Mouse (Mus musculus): ENCODE results near the gene Cmip. TPM values are rescaled to one million over a fixed set of nuclear protein-coding genes. Genes with fewer than 3 reads are reported as not detected.
"Not testable (repeated sequence)": the region's sequence is repeated elsewhere in the genome, so short reads cannot be mapped to it uniquely, and the experiment has no call there.

The Cmip gene
- polyA plus RNA-seq, 1 experiment from 2014 or later: 6.7 TPM

- no peak overlapping the region for H3K9ac ChIP-seq
- no peaks in the 10 kb centered on the region for H3K27me3 ChIP-seq
- H3K4me1 ChIP-seq (replicated peaks): peaks cover 7% of the 10 kb centered on the region; the same call in 1 of the 2 replicates
- peaks cover 52% of the 10 kb centered on the region for H3K36me3 ChIP-seq
- H3K9me3 ChIP-seq (replicated peaks): no peaks in the 10 kb centered on the region
- no peak overlapping the region for H3K27ac ChIP-seq
- DNase-seq (no peak), ATAC-seq (ENCODE audit: low read depth) (no peak)
- no peak overlapping the region for H3K4me2 ChIP-seq
- no peak overlapping the region for H3K4me3 ChIP-seq (replicated peaks)
- 74% methylated on average over 4 of the region's 4 CpGs for WGBS (ENCODE audit: insufficient replicate concordance)
Observed at GRCm38 (mm10) chr8:117423029-117423428, 166.2 kb downstream of the Cmip start.

DNA sequence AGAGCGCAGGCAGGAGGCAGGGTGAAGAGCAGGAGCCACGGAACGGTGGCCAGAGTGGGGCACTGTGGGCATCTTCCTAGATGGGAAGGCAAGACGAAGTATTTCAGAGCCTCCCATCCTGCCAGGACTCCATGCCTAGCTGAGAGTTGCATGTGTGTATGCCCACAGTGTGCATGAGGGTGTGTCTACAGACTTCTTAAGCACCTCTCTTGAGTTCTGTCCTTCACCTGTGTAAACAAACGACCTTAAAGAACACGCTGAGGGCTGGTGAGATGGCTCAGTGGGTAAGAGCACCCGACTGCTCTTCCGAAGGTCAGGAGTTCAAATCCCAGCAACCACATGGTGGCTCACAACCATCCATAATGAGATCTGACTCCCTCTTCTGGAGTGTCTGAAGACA lies 171.0 kb downstream of the Cmip start:
- not testable (repeated sequence) for H3K9ac ChIP-seq; H3K4me2 ChIP-seq; H3K4me1 ChIP-seq (replicated peaks); ATAC-seq (ENCODE audit: low read depth); H3K4me3 ChIP-seq (replicated peaks); DNase-seq; H3K27ac ChIP-seq; H3K27me3 ChIP-seq; H3K9me3 ChIP-seq (replicated peaks)
- H3K36me3 ChIP-seq: peaks cover 94% of the 10 kb centered on the region
- 83% methylated on average over 8 of the region's 8 CpGs for WGBS (ENCODE audit: insufficient replicate concordance)

GRCm38 (mm10) chr8:117428524-117429162 lies 171.8 kb downstream of the Cmip start:
- Histone ChIP-seq H3K27me3 (no peaks in the 10 kb centered on the region), H3K27ac (no peak overlapping the region), H3K36me3 (peaks cover 94% of the 10 kb centered on the region), H3K9me3 (replicated peaks) (no peaks in the 10 kb centered on the region), H3K4me1 (replicated peaks) (no peaks in the 10 kb centered on the region), H3K9ac (no peak overlapping the region), H3K4me2 (no peak overlapping the region), H3K4me3 (replicated peaks) (no peak overlapping the region)
- WGBS (ENCODE audit: insufficient replicate concordance): 81% methylated on average over 21 of the region's 21 CpGs
- ATAC-seq (ENCODE audit: low read depth) (no peak), DNase-seq (no peak)

- no peaks in the 10 kb centered on the region for H3K9me3 ChIP-seq (replicated peaks)
- no peaks in the 10 kb centered on the region for H3K4me1 ChIP-seq (replicated peaks)
- ATAC-seq (ENCODE audit: low read depth): no peak
- H3K36me3 ChIP-seq: peaks cover 93% of the 10 kb centered on the region
- H3K4me2 ChIP-seq: no peak overlapping the region
- H3K27ac ChIP-seq: no peak overlapping the region
- H3K4me3 ChIP-seq (replicated peaks): no peak overlapping the region
- WGBS (ENCODE audit: insufficient replicate concordance): 77% methylated on average over 4 of the region's 4 CpGs
- DNase-seq: no peak
- no peaks in the 10 kb centered on the region for H3K27me3 ChIP-seq
- H3K9ac ChIP-seq: no peak overlapping the region
Observed at GRCm38 (mm10) chr8:117430624-117431023, 173.8 kb downstream of the Cmip start.

- Histone ChIP-seq H3K4me1 (replicated peaks) (no peaks in the 10 kb centered on the region), H3K9ac (no peak overlapping the region), H3K27ac (no peak overlapping the region), H3K4me3 (replicated peaks) (no peak overlapping the region), H3K4me2 (no peak overlapping the region), H3K36me3 (peaks cover 93% of the 10 kb centered on the region), H3K9me3 (replicated peaks) (no peaks in the 10 kb centered on the region), H3K27me3 (no peaks in the 10 kb centered on the region)
- DNase-seq (no peak), ATAC-seq (ENCODE audit: low read depth) (no peak)
- WGBS (ENCODE audit: insufficient replicate concordance): 84% methylated on average over 3 of the region's 3 CpGs
Observed at GRCm38 (mm10) chr8:117431554-117431953, 174.7 kb downstream of the Cmip start.

DNA sequence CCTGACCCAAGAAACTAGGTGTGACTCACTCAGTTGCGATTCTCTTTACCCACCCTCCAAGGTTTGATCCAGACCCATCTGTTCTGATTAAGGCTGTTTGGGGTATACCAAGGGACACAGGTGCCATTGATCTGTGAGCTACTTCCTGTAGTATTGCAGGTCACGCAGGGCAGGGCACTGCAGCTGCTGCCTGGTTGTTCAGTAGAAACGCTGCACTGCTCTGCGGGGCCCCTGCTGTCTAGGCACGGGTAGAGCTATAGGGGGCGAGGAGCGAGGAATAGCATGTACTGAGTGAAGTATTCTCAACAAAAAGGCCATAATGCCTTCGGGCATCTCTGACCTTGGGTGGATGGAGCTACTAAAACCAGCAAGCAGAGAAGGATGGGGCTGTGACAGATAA lies 175.2 kb downstream of the Cmip start:
- Histone ChIP-seq H3K27ac (no peak overlapping the region), H3K9ac (no peak overlapping the region), H3K4me3 (replicated peaks) (no peak overlapping the region), H3K36me3 (peaks cover 93% of the 10 kb centered on the region), H3K4me1 (replicated peaks) (no peaks in the 10 kb centered on the region), H3K9me3 (replicated peaks) (no peaks in the 10 kb centered on the region), H3K27me3 (no peaks in the 10 kb centered on the region), H3K4me2 (no peak overlapping the region)
- ATAC-seq (ENCODE audit: low read depth) (no peak), DNase-seq (no peak)
- WGBS (ENCODE audit: insufficient replicate concordance): 78% methylated on average over 8 of the region's 8 CpGs

DNA sequence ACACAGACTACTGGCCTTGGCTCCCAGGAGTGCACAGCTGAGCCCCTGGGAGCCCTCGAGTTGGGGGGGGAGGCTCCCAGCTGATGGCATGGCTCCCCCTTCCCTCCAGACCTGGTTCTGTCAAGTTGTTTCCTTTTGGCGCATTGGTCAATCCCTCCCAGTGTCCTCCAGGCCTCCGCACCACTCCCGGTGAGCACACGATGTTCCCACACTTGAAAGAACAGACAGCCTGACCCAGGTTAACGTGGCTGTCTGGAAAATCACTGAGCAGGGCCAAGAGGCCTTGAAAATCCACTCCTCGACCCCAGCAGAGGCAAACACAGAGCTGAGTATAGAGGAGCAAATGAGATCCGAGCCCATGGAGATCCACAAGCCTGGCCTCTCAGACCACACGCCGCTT lies 177.1 kb downstream of the Cmip start:
- Histone ChIP-seq H3K27me3 (no peaks in the 10 kb centered on the region), H3K27ac (no peak overlapping the region), H3K4me1 (replicated peaks) (peaks cover 12% of the 10 kb centered on the region), H3K4me3 (replicated peaks) (no peak overlapping the region), H3K36me3 (peaks cover 95% of the 10 kb centered on the region), H3K9me3 (replicated peaks) (no peaks in the 10 kb centered on the region), H3K9ac (no peak overlapping the region), H3K4me2 (no peak overlapping the region)
- 83% methylated on average over 10 of the region's 10 CpGs for WGBS (ENCODE audit: insufficient replicate concordance)
- ATAC-seq (ENCODE audit: low read depth) (no peak), DNase-seq (no peak)

- H3K9me3 ChIP-seq (replicated peaks): no peaks in the 10 kb centered on the region
- ATAC-seq (ENCODE audit: low read depth) (no peak), DNase-seq (no peak)
- H3K9ac ChIP-seq: no peak overlapping the region
- H3K27ac ChIP-seq: no peak overlapping the region
- 93% methylated on average over 15 of the region's 15 CpGs for WGBS (ENCODE audit: insufficient replicate concordance)
- H3K4me3 ChIP-seq (replicated peaks): no peak overlapping the region
- peaks cover 72% of the 10 kb centered on the region for H3K36me3 ChIP-seq
- no peak overlapping the region for H3K4me2 ChIP-seq
- H3K4me1 ChIP-seq (replicated peaks): peaks cover 20% of the 10 kb centered on the region
- no peaks in the 10 kb centered on the region for H3K27me3 ChIP-seq
Observed at GRCm38 (mm10) chr8:117436786-117437185, 179.9 kb downstream of the Cmip start.

DNA sequence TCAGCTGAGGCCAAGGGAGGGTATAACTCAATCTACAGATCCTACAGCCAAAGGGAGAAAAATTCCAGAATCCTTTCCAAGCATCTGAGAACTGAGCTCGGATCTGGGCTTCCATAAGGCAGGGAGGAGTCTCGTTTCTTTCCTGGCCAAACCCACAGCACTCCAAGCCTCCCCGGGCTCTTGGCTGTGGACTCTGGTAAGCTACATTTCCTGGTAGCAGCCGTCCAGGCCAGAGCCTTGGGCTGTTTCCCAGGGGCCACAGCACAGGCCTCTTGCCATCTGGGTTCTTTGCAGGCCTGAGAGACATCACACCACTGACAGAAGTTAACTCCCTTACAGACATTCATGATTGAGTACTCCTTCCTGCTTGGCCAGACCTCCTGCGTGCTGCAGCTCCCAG lies 180.8 kb downstream of the Cmip start:
- no peak for DNase-seq
- Histone ChIP-seq H3K27ac (no peak overlapping the region), H3K9ac (no peak overlapping the region), H3K27me3 (no peaks in the 10 kb centered on the region), H3K9me3 (replicated peaks) (no peaks in the 10 kb centered on the region), H3K36me3 (peaks cover 65% of the 10 kb centered on the region), H3K4me1 (replicated peaks) (peaks cover 20% of the 10 kb centered on the region), H3K4me2 (no peak overlapping the region), H3K4me3 (replicated peaks) (no peak overlapping the region)
- ATAC-seq (ENCODE audit: low read depth): no peak
- WGBS (ENCODE audit: insufficient replicate concordance): 68% methylated on average over 5 of the region's 5 CpGs

DNA sequence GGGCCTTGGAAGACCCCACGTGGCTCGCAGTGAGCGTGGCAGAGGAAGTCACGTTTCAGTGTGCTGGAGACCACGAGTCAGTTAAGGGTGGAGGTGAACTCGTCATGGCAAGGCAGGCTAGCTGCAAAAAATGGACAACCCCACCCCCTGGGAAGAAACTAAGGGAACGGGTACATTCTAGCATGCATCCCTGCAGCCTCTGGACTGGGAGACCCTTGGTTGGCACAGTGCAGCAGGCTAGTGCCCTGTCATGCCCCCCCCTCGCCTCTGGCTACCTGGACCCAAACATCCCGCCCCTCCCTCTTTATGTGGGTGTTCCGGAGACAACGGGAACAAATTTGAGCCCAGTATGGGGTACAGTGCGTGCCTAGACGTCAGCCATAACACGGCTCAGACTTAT lies 183.5 kb downstream of the Cmip start:
- no peak overlapping the region for H3K9ac ChIP-seq
- peaks cover 25% of the 10 kb centered on the region for H3K4me1 ChIP-seq (replicated peaks)
- no peak overlapping the region for H3K4me2 ChIP-seq
- ATAC-seq (ENCODE audit: low read depth): peak; percentile 44
- H3K36me3 ChIP-seq: peaks cover 62% of the 10 kb centered on the region
- peak overlapping the region; percentile 40 for H3K27ac ChIP-seq
- H3K4me3 ChIP-seq (replicated peaks): no peak overlapping the region
- 69% methylated on average over 14 of the region's 14 CpGs for WGBS (ENCODE audit: insufficient replicate concordance)
- H3K27me3 ChIP-seq: no peaks in the 10 kb centered on the region
- H3K9me3 ChIP-seq (replicated peaks): no peaks in the 10 kb centered on the region
- DNase-seq: no peak

DNA sequence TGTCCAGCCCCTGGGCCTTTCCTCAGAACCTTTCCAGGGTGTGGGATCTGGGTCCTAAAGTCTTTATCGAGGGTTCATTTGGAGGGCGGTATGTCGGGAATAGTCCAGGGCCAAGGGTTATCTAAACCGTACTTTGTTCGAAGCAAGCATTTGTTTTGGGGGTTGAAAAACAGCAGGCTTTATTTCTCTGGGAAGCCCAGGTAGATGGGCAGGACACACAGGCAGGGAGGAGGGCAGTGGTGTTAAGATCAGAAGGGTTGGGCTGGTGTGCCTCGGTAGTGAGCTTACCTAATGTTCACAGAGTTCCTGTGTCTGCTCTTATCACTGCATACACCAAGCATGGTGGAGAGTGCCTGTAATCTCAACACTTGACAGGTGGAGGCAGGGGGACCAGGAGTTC lies 183.9 kb downstream of the Cmip start:
- H3K9ac ChIP-seq: no peak overlapping the region
- ATAC-seq (ENCODE audit: low read depth): peak; percentile 73
- peaks cover 25% of the 10 kb centered on the region for H3K4me1 ChIP-seq (replicated peaks)
- 62% methylated on average over 6 of the region's 6 CpGs for WGBS (ENCODE audit: insufficient replicate concordance)
- peak overlapping the region; percentile 40; the same call in 1 of the 2 replicates for H3K27ac ChIP-seq
- H3K36me3 ChIP-seq: peaks cover 62% of the 10 kb centered on the region
- no peaks in the 10 kb centered on the region for H3K9me3 ChIP-seq (replicated peaks)
- no peak for DNase-seq
- no peaks in the 10 kb centered on the region for H3K27me3 ChIP-seq
- H3K4me2 ChIP-seq: no peak overlapping the region
- H3K4me3 ChIP-seq (replicated peaks): no peak overlapping the region

GRCm38 (mm10) chr8:117445507-117445906 lies 188.6 kb downstream of the Cmip start:
- WGBS (ENCODE audit: insufficient replicate concordance): 85% methylated on average over 5 of the region's 5 CpGs

More at GRCm38 (mm10) chr8:117445507-117445906, 188.6 kb downstream of the Cmip start:
- Histone ChIP-seq H3K27ac (no peak overlapping the region), H3K9me3 (replicated peaks) (no peaks in the 10 kb centered on the region), H3K4me2 (no peak overlapping the region), H3K36me3 (peaks cover 71% of the 10 kb centered on the region), H3K9ac (no peak overlapping the region), H3K4me3 (replicated peaks) (no peak overlapping the region), H3K4me1 (replicated peaks) (0 out of 2 replicates have a peak, but pooled peaks cover 7% of the 10 kb centered on the region), H3K27me3 (no peaks in the 10 kb centered on the region)
- ATAC-seq (ENCODE audit: low read depth) (no peak), DNase-seq (no peak)
